8 mouse cellular contexts compared by ENCODE assay signal in genomic region chr16:32114968-32115695, GRCm38 (mm10). TPM values are rescaled to one million over a fixed set of nuclear protein-coding genes. Genes with fewer than 3 reads are reported as not detected.
DNase-seq lines count a peak whose midpoint lies in the region; ATAC-seq and TF ChIP-seq lines count a peak whose summit lies in the region.

No protein-coding gene starts in this region.

- no peak overlapping the region for H3K9ac ChIP-seq in kidney, embryonic 15.5 days
- no peak overlapping the region for H3K9ac ChIP-seq in liver, adult 2 months (ENCODE audit: low read depth, low read length)
- no peak overlapping the region for H3K9ac ChIP-seq in neural tube, embryonic 15.5 days (replicated peaks)

- H3K4me2 ChIP-seq in kidney, embryonic 15.5 days, result peak overlapping the region; percentile 29
- H3K4me2 ChIP-seq in neural tube, embryonic 15.5 days, result peak overlapping the region; percentile 25; the same call in 1 of the 2 replicates

- H3K9me3 ChIP-seq in embryonic facial prominence, embryonic 10.5 days, result 0 out of 2 replicates have a peak, but pooled peaks cover 3% of the 10 kb centered on the region
- H3K9me3 ChIP-seq in kidney, embryonic 15.5 days (replicated peaks), result no peaks in the 10 kb centered on the region
- no peaks in the 10 kb centered on the region for H3K9me3 ChIP-seq in neural tube, embryonic 15.5 days (replicated peaks)

- no peak overlapping the region for H3K4me3 ChIP-seq in embryonic facial prominence, embryonic 10.5 days
- H3K4me3 ChIP-seq in kidney, embryonic 15.5 days (replicated peaks), result no peak overlapping the region
- H3K4me3 ChIP-seq in liver, adult 2 months (ENCODE audit: insufficient read depth, low read depth, low read length), result no peak overlapping the region
- H3K4me3 ChIP-seq in neural tube, embryonic 15.5 days (replicated peaks), result no peak overlapping the region

- peak; percentile 91 for TF ChIP-seq CTCF in liver, adult 2 months (IDR thresholded peaks at IDR 0.05; ENCODE audit: low read depth, low read length)

- no peak overlapping the region for H3K27ac ChIP-seq in embryonic facial prominence, embryonic 10.5 days (replicated peaks)
- H3K27ac ChIP-seq in kidney, embryonic 15.5 days, result no peak overlapping the region
- no peak overlapping the region for H3K27ac ChIP-seq in liver, adult 2 months (replicated peaks; ENCODE audit: insufficient read depth, low read depth, low read length)
- no peak overlapping the region for H3K27ac ChIP-seq in neural tube, embryonic 15.5 days (replicated peaks)

- H3K27me3 ChIP-seq in embryonic facial prominence, embryonic 10.5 days (replicated peaks; ENCODE audit: low read depth, poor library complexity, severe bottlenecking), result no peaks in the 10 kb centered on the region
- no peaks in the 10 kb centered on the region for H3K27me3 ChIP-seq in kidney, embryonic 15.5 days
- no peaks in the 10 kb centered on the region for H3K27me3 ChIP-seq in liver, adult 2 months (ENCODE audit: control insufficient read depth, insufficient read depth, low read length)
- H3K27me3 ChIP-seq in neural tube, embryonic 15.5 days (replicated peaks), result no peaks in the 10 kb centered on the region

- WGBS in embryonic facial prominence, embryonic 10.5 days, result 20% methylated on average over 15 of the region's 15 CpGs
- 11% methylated on average over 15 of the region's 15 CpGs for WGBS in kidney, embryonic 15.5 days
- WGBS in liver, adult 2 months, result 13% methylated on average over 15 of the region's 15 CpGs
- 23% methylated on average over 15 of the region's 15 CpGs for WGBS in neural tube, embryonic 15.5 days

- TF ChIP-seq POLR2A in liver, adult 2 months (IDR thresholded peaks at IDR 0.05; ENCODE audit: extremely low read depth, insufficient read depth, low read length), result no peak

- no peak for ATAC-seq in kidney, embryonic 15.5 days (replicated peaks; ENCODE audit: low FRiP score)
- no peak for ATAC-seq in neural tube, embryonic 15.5 days (ENCODE audit: low FRiP score)

- no peaks in the 10 kb centered on the region for H3K79me2 ChIP-seq in liver, adult 2 months (ENCODE audit: control insufficient read depth, insufficient read depth, low read length)

- peaks cover 10% of the 10 kb centered on the region for H3K36me3 ChIP-seq in embryonic facial prominence, embryonic 10.5 days (replicated peaks)
- peaks cover 8% of the 10 kb centered on the region for H3K36me3 ChIP-seq in kidney, embryonic 15.5 days
- H3K36me3 ChIP-seq in liver, adult 2 months (ENCODE audit: control insufficient read depth, insufficient read depth, low read length), result no peaks in the 10 kb centered on the region
- peaks cover 16% of the 10 kb centered on the region for H3K36me3 ChIP-seq in neural tube, embryonic 15.5 days

- DNase-seq in 416B (ENCODE audit: low read depth), result peak; percentile 89
- DNase-seq in adrenal gland, postnatal 10 days, result peak; percentile 94
- peak; percentile 87 for DNase-seq in embryonic facial prominence, embryonic 10.5 days (ENCODE audit: low spot score)
- DNase-seq in heart, adult 9 months (ENCODE audit: low spot score in 2 of 2), result peak; percentile 79 to 81
- peak; percentile 36 for DNase-seq in liver, adult 2 months (ENCODE audit: extremely low read depth, low read depth, low spot score)
- DNase-seq in thymus, adult 18-20 months, result peak; percentile 66 to 72

- 0 out of 2 replicates have a peak, but pooled peaks cover 4% of the 10 kb centered on the region for H3K4me1 ChIP-seq in embryonic facial prominence, embryonic 10.5 days
- H3K4me1 ChIP-seq in kidney, embryonic 15.5 days, result peaks cover 9% of the 10 kb centered on the region
- H3K4me1 ChIP-seq in liver, adult 2 months (ENCODE audit: control insufficient read depth, insufficient read depth, low read length), result no peaks in the 10 kb centered on the region; the same call in 1 of the 2 replicates
- H3K4me1 ChIP-seq in neural tube, embryonic 15.5 days, result peaks cover 4% of the 10 kb centered on the region; the same call in 1 of the 2 replicates

RNA-seq across cellular contexts. Expression of gene Cep19, which starts 15.5 kb away (rescaled TPM):
- total RNA-seq in adrenal gland, postnatal 10 days (2021), result 10 to 100 TPM; 10.8 to 11.2 TPM
- 36.5 and 36.7 TPM in 2 replicates for polyA plus RNA-seq in embryonic facial prominence, embryonic 10.5 days (2016; fragmentation: Nextera tagmentation; extraction: Ambion mirVana)
- polyA plus RNA-seq in kidney, embryonic 15.5 days (2015; fragmentation: Nextera tagmentation; extraction: Ambion mirVana), result 38.3 and 39.8 TPM in 2 replicates
- 6.0 and 6.5 TPM in 2 replicates for total RNA-seq in liver, adult 2 months (2014; rRNA removed)
- polyA plus RNA-seq in liver, adult 2 months (2012; rRNA removed), result 7.6 and 10.1 TPM in 2 replicates
- 48.0 and 50.4 TPM in 2 replicates for polyA plus RNA-seq in neural tube, embryonic 15.5 days (2015; fragmentation: Nextera tagmentation; extraction: Ambion mirVana)

RNA-seq across cellular contexts. Expression of gene Pigx, which starts 15.6 kb away (rescaled TPM):
- 10 to 100 TPM; 34.1 to 35.0 TPM for total RNA-seq in adrenal gland, postnatal 10 days (2021)
- 151 and 152 TPM in 2 replicates for polyA plus RNA-seq in embryonic facial prominence, embryonic 10.5 days (2016; fragmentation: Nextera tagmentation; extraction: Ambion mirVana)
- 127 and 131 TPM in 2 replicates for polyA plus RNA-seq in kidney, embryonic 15.5 days (2015; fragmentation: Nextera tagmentation; extraction: Ambion mirVana)
- 37.7 and 40.5 TPM in 2 replicates for total RNA-seq in liver, adult 2 months (2014; rRNA removed)
- 17.5 and 19.0 TPM in 2 replicates for polyA plus RNA-seq in liver, adult 2 months (2012; rRNA removed)
- 93.0 and 95.2 TPM in 2 replicates for polyA plus RNA-seq in neural tube, embryonic 15.5 days (2015; fragmentation: Nextera tagmentation; extraction: Ambion mirVana)

RNA-seq across cellular contexts. Expression of gene Pak2, which starts 36.0 kb away (rescaled TPM):
- total RNA-seq in adrenal gland, postnatal 10 days (2021), result 10 to 100 TPM; 47.5 to 50.3 TPM
- 39.4 and 42.4 TPM in 2 replicates for polyA plus RNA-seq in embryonic facial prominence, embryonic 10.5 days (2016; fragmentation: Nextera tagmentation; extraction: Ambion mirVana)
- 37.5 and 39.0 TPM in 2 replicates for polyA plus RNA-seq in kidney, embryonic 15.5 days (2015; fragmentation: Nextera tagmentation; extraction: Ambion mirVana)
- total RNA-seq in liver, adult 2 months (2014; rRNA removed), result 11.0 and 11.8 TPM in 2 replicates
- 5.8 and 6.3 TPM in 2 replicates for polyA plus RNA-seq in liver, adult 2 months (2012; rRNA removed)
- polyA plus RNA-seq in neural tube, embryonic 15.5 days (2015; fragmentation: Nextera tagmentation; extraction: Ambion mirVana), result 23.1 and 26.7 TPM in 2 replicates

RNA-seq across cellular contexts. Expression of gene Nrros, which starts 50.3 kb away (rescaled TPM):
- total RNA-seq in adrenal gland, postnatal 10 days (2021), result 10 to 100 TPM; 11.0 to 16.4 TPM
- polyA plus RNA-seq in embryonic facial prominence, embryonic 10.5 days (2016; fragmentation: Nextera tagmentation; extraction: Ambion mirVana), result 7.3 and 8.1 TPM in 2 replicates
- polyA plus RNA-seq in kidney, embryonic 15.5 days (2015; fragmentation: Nextera tagmentation; extraction: Ambion mirVana), result 17.7 and 17.8 TPM in 2 replicates
- total RNA-seq in liver, adult 2 months (2014; rRNA removed), result 4.1 and 5.3 TPM in 2 replicates
- 3.1 and 5.9 TPM in 2 replicates for polyA plus RNA-seq in liver, adult 2 months (2012; rRNA removed)
- 6.6 and 22.3 TPM in 2 replicates for polyA plus RNA-seq in neural tube, embryonic 15.5 days (2015; fragmentation: Nextera tagmentation; extraction: Ambion mirVana)

Comparison
In these comparisons a context has a peak if more than half of its experiments do, and no peak if none do; other contexts are left out.
1. DNase-seq: peak in every context shown above with its lines; median percentile 94 in adrenal gland, postnatal 10 days; 89 in 416B; 87 in embryonic facial prominence, embryonic 10.5 days; 80 in heart, adult 9 months; 69 in thymus, adult 18-20 months; 36 in liver, adult 2 months.